Mouse (Mus musculus) limb, embryonic 12.5 days (tissue): Measurements from ENCODE around the gene Ctrl. TPM values are rescaled to one million over a fixed set of nuclear protein-coding genes. Genes with fewer than 3 reads are reported as not detected.

Source experiments
- ATAC-seq: fragments of 200-750 bp; cut with Nextera tagmentation; 2 replicates; pipeline ENCODE4 v1.8.0; 2017; ENCODE audit warnings: low read depth, moderate TSS enrichment; ENCODE audit not compliant: insufficient number of reproducible peaks, insufficient read depth, low FRiP score, low TSS enrichment
- H3K27ac ChIP-seq: fragments of 300-500 bp; sonication (generic); 2 replicates; pipeline ENCODE4 v1.5.1; 2016; ENCODE audit warnings: mild to moderate bottlenecking, moderate library complexity
- H3K27me3 ChIP-seq: fragments of 300-500 bp; sonication (generic); 2 replicates; pipeline ENCODE4 v1.6.1; 2016; ENCODE audit warnings: mild to moderate bottlenecking, moderate library complexity
- H3K36me3 ChIP-seq: fragments of 300-500 bp; sonication (generic); 2 replicates; pipeline ENCODE4 v1.6.1; 2016; ENCODE audit warnings: mild to moderate bottlenecking, moderate library complexity
- H3K4me1 ChIP-seq: fragments of 300-500 bp; sonication (generic); replicated peaks from 2 replicates; pipeline ENCODE4 v1.6.1; 2016
- H3K4me2 ChIP-seq: fragments of 300-500 bp; sonication (generic); 2 replicates; pipeline ENCODE4 v1.6.1; 2016; ENCODE audit warnings: mild to moderate bottlenecking, moderate library complexity
- H3K4me3 ChIP-seq: fragments of 300-500 bp; sonication (generic); replicated peaks from 2 replicates; pipeline ENCODE4 v1.5.1; 2016; ENCODE audit warnings: mild to moderate bottlenecking
- H3K9ac ChIP-seq: fragments of 300-500 bp; sonication (generic); replicated peaks from 2 replicates; pipeline ENCODE4 v1.6.1; 2016; ENCODE audit warnings: mild to moderate bottlenecking, moderate library complexity
- H3K9me3 ChIP-seq: fragments of 300-500 bp; sonication (generic); 2 replicates; pipeline ENCODE4 v1.6.1; 2016; ENCODE audit warnings: mild to moderate bottlenecking, moderate library complexity
- WGBS: fragments of 180-500 bp; shearing (Covaris S2); methylation state at CpG from one replicate; pipeline ENCODE4 v1.1.7; 2016; 5-methylcytosine and 5-hydroxymethylcytosine counted together
- polyA plus RNA-seq: library from polyadenylated mRNA; unstranded; fragments of >200 nt; fragmentation: Nextera tagmentation; extraction: Ambion mirVana; gene quantifications from 2 replicates; pipeline ENCODE4 v1.2.1, GENCODE M21; 2016

Ctrl gene
- polyA plus RNA-seq, 1 experiment from 2014 or later = 1.6 TPM

DNA sequence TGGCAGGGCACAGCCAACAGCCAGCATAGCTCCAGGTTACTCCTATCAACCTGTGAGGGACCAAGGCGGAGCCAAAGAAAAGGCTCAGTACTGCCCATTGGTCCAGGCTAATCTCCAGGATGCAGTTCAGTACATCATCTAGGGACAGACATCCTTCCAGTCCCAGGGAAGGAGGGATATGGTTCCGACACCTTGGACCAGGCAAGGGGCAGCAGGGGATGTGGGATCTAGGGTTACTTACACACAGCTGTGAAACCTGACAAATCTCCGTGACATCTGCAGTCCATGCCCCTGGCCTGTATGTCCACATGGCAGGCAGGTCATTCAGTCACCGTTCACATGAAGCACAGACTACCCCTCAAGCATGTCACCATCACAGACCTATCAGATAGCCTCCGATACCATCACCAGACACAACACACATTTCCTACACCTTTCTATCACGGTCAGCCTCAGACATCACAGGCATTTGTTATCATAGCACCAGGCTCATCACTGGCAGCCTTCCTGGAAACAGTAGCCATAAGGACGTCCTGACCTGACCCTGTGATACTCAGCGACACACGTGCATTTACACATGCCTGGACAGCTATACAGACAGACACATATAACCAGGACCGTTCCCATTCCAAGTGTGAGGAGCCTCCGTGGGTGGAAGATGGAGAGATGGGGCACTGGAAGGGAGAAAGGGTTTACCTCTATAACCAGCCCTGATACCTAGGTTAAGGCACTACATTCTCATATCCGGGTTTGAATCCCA, 31.0 kb upstream of the Ctrl start:
- Histone ChIP-seq H3K27me3 (no peaks in the 10 kb centered on the region), H3K9ac (peak overlapping the region; percentile 89), H3K4me1 (peaks cover 28% of the 10 kb centered on the region), H3K36me3 (peaks cover 10% of the 10 kb centered on the region), H3K4me2 (peak overlapping the region; percentile 73), H3K4me3 (peak overlapping the region; percentile 82), H3K27ac (peak overlapping the region; percentile 84; the same call in 1 of the 2 replicates), H3K9me3 (no peaks in the 10 kb centered on the region)
- no peak for ATAC-seq
- 53% methylated on average over 12 of the region's 12 CpGs for WGBS

DNA sequence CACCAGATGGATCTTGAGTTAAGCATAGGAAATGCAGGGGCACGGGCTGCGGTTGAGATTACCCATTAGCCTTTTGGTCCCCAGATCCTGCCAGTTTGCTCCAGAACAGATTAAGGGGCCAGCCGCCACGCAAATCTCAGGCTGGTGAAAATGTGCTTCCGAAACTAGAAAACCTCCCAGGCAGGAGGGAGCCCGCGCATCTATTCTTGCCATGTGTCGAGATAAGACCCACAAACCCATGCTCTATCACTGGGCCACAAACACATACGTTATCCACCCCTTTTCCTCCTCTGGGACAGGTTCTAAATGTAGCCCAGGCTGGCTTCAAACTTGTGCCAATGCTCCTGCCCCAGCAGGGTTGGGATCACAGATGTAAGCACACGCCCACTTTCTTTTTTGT, 27.9 kb upstream of the Ctrl start:
- H3K4me1 ChIP-seq = peaks cover 21% of the 10 kb centered on the region
- H3K9ac ChIP-seq = no peak overlapping the region; the same call in 1 of the 2 replicates
- H3K4me2 ChIP-seq = no peak overlapping the region
- H3K27ac ChIP-seq = no peak overlapping the region
- no peaks in the 10 kb centered on the region for H3K9me3 ChIP-seq
- ATAC-seq = no peak
- peaks cover 39% of the 10 kb centered on the region for H3K36me3 ChIP-seq
- H3K4me3 ChIP-seq = no peak overlapping the region
- WGBS = 87% methylated on average over 10 of the region's 10 CpGs
- no peaks in the 10 kb centered on the region for H3K27me3 ChIP-seq

DNA sequence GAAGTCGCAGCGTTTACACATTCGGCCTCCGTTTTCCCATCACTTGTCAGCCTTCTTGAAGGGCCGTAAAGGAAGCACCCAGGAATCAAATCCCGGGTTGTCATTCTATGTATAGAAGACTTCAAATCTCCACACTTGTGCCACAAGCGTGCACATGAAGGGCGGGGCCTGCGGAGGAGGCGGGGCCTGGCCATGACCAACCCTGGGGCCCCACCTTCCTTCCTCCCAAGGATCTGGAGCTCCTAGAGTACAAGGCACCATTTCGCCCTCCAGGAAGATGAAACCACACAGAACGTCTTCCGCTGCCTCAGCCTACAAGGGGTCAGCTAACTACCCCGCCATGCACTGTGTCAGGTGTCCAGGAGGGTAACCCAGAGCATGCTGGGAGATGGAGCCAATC, 27.4 kb upstream of the Ctrl start:
- Histone ChIP-seq H3K4me1 (peaks cover 18% of the 10 kb centered on the region), H3K27ac (no peak overlapping the region), H3K4me3 (no peak overlapping the region), H3K4me2 (no peak overlapping the region), H3K9me3 (no peaks in the 10 kb centered on the region), H3K9ac (no peak overlapping the region; the same call in 1 of the 2 replicates), H3K36me3 (peaks cover 43% of the 10 kb centered on the region), H3K27me3 (no peaks in the 10 kb centered on the region)
- ATAC-seq = no peak
- 77% methylated on average over 14 of the region's 14 CpGs for WGBS

DNA sequence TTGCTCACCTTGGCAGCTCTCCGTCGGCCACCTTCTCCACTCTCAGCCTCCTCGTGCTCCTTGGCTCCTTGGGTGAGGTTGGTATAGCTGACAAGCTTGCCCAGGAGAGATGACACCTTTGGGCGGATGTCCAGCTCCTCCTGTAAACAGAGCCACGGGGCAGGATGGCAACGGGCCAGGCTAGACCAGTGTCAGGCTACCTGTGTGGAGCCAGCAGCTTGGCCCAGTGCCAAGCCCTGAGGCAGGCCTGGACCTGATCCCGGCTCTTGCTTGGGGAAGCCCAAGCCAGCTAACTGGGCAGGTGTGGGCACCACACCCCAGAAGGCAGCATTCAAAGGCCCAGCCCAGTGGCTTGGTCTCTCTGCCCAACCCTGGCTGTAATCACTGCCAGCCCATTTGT, 25.7 kb upstream of the Ctrl start:
- 88% methylated on average over 7 of the region's 7 CpGs for WGBS

DNA sequence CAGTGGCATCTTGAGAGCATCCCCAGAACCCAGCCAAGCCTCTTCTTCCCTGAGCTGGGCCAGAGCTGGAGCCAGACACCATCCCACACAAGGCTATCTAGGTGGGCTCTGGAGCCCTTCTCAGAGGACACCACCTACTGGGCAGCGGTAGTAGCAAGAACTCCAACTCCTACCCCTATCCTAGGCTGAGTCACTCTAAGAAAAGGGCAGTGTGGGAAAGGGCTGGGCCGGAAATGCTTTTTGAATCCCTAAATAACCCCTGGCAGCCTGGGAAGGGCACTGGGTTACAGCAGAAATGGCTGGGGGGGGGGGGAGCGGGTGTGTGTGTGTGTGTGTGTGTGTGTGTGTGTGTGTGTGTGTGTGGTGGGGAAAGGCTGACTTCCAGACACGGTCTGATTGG, 24.2 kb upstream of the Ctrl start:
- H3K4me3 ChIP-seq = no peak overlapping the region
- H3K4me2 ChIP-seq = no peak overlapping the region
- H3K9me3 ChIP-seq = no peaks in the 10 kb centered on the region
- H3K36me3 ChIP-seq = peaks cover 73% of the 10 kb centered on the region
- no peak overlapping the region for H3K27ac ChIP-seq
- H3K27me3 ChIP-seq = no peaks in the 10 kb centered on the region
- no peak overlapping the region for H3K9ac ChIP-seq
- ATAC-seq = no peak
- no peaks in the 10 kb centered on the region for H3K4me1 ChIP-seq
- 68% methylated on average over 2 of the region's 4 CpGs for WGBS

More for the DNA sequence above, 25.7 kb upstream of the Ctrl start:
- Histone ChIP-seq H3K36me3 (peaks cover 57% of the 10 kb centered on the region), H3K9me3 (no peaks in the 10 kb centered on the region), H3K9ac (no peak overlapping the region), H3K27me3 (no peaks in the 10 kb centered on the region), H3K4me2 (no peak overlapping the region), H3K4me1 (peaks cover 7% of the 10 kb centered on the region), H3K4me3 (no peak overlapping the region), H3K27ac (no peak overlapping the region)
- ATAC-seq = no peak

DNA sequence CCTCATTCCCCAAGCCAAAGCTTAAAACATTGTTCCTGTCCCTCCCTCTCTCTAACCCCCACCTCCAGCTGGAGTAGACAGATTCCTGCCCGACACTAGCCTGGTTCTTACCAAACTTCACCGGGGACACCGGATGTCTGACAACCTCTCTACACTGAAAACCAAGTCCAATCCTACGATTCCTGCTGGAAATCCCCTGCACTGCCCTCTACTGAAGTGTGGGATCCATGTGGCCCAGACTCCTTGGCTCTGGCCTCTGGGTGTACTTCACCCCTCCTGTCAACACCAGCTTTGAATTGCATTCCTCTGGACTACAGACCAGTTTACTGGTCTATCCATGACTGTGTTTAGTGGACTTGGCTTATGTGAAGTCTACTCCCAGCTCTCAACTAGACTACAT, 22.9 kb upstream of the Ctrl start:
- Histone ChIP-seq H3K27ac (no peak overlapping the region), H3K27me3 (no peaks in the 10 kb centered on the region), H3K4me3 (no peak overlapping the region), H3K4me1 (no peaks in the 10 kb centered on the region), H3K4me2 (no peak overlapping the region), H3K9ac (no peak overlapping the region), H3K9me3 (no peaks in the 10 kb centered on the region), H3K36me3 (peaks cover 81% of the 10 kb centered on the region)
- 89% methylated on average over 4 of the region's 4 CpGs for WGBS
- ATAC-seq = no peak

DNA sequence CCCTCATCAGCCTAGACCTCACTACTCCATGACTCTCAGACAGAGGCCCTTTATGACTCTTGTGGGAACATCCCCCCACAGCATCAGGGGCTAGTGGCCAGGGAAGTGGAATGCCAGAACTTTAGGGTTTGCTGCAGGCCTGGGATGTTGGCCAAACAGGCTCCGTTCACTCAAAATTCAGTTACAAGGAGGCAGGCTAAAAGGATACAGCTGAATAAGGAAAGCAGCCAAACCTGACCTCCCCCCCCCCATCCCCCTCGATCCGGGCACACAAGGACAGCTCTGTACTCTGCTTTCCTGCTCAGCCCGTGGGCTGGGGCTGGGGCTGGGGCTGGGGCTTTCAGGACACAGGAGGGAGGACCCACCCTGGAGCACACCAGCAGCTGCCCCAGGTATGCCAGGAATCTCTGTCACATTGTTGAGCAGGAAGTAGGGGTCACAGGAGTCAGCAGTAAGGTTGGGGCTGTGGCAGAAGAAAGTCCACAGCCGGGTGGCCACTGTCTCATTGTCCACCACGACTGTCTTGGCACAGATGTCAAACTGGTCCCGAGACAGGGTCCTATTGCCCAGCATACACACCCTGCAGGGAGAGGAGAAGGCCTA, 17.5 kb upstream of the Ctrl start:
- H3K9ac ChIP-seq = peak overlapping the region; percentile 32; the same call in 1 of the 2 replicates
- H3K27me3 ChIP-seq = no peaks in the 10 kb centered on the region
- no peak overlapping the region for H3K4me3 ChIP-seq
- no peak overlapping the region for H3K4me2 ChIP-seq
- peaks cover 91% of the 10 kb centered on the region for H3K36me3 ChIP-seq
- WGBS = 52% methylated on average over 7 of the region's 7 CpGs
- 0 out of 2 replicates have a peak, but pooled peaks cover 9% of the 10 kb centered on the region for H3K4me1 ChIP-seq
- H3K9me3 ChIP-seq = no peaks in the 10 kb centered on the region
- H3K27ac ChIP-seq = peak overlapping the region; percentile 71
- peak; percentile 34; the same call in 1 of the 2 replicates for ATAC-seq

DNA sequence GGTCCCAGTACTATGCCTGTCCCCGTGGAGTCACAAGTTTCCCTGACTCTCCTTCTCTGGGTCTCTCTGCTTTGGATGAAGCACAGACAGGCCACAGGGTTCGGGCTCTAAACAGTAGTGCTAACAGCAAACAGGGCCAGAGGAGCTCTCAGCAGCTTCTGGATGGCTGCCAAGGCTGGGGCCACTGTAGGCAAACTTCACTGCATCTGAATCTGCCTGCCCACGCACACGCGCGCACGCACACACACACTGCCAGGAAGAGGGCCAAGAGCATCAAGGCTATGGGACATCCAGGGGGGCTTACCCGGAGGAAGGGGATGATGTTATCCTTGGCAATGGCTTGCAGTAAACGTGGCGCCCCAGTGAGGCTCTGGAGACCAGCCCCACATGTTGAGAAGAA, 15.7 kb upstream of the Ctrl start:
- ATAC-seq = no peak
- 85% methylated on average over 10 of the region's 10 CpGs for WGBS
- H3K4me2 ChIP-seq = no peak overlapping the region

DNA sequence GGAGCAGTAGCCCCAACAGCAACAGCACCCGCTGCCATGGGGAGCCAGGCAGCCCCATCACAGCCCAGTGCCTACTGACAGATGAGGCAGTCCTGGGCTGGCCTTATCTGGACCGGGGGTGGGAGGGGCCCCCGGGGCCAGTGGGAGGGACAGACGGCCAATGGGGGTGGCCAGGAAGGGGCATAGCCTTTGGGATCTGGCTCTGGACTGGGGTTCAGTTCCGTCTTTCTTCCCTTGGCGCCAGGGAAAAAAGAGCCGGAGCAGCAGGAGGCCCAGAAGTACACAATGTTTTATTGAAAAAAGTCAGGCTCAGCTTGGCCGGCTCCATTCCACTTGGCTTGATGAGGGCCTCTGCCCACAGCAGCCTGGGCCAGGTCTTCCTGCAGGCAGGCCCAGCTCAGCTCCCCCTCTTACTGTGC, 9.7 kb upstream of the Ctrl start, which contains the start of gene Lcat:
TSS of gene Lcat (minus strand) at position 62 of the 419 bp plus-strand sequence.
- Histone ChIP-seq H3K4me1 (peaks cover 4% of the 10 kb centered on the region), H3K36me3 (peaks cover 83% of the 10 kb centered on the region), H3K4me2 (no peak within 1 kb of the TSS), H3K27ac (no peak within 1 kb of the TSS), H3K9me3 (no peaks in the 10 kb centered on the region), H3K4me3 (no peak within 1 kb of the TSS), H3K27me3 (no peaks in the 10 kb centered on the region), H3K9ac (no peak within 1 kb of the TSS)
- no peak for ATAC-seq
- WGBS = 77% methylated on average over 8 of the region's 8 CpGs

More for the DNA sequence above, 15.7 kb upstream of the Ctrl start:
- Histone ChIP-seq H3K9me3 (no peaks in the 10 kb centered on the region), H3K4me1 (0 out of 2 replicates have a peak, but pooled peaks cover 9% of the 10 kb centered on the region), H3K9ac (no peak overlapping the region), H3K4me3 (no peak overlapping the region), H3K36me3 (peaks cover 93% of the 10 kb centered on the region), H3K27me3 (no peaks in the 10 kb centered on the region), H3K27ac (no peak overlapping the region)

DNA sequence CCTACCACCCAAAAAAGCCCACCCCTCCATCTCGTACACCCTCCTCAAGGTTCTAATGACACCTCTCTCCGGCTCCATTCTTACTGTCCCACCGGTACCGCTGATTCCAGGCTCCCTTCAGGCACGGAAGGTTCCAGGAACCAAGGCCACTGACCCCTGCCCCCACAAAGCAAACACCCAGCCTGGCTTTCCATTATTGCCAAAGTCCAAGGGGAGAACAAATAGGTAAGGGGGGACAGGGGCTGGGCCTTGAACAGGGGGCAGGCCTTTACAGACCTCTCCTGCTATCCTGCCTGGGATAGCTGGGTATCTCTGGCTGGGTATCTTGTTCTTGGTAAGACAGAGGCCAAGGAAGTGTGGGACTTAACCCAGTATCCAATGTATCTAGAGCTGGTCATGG, 8.9 kb upstream of the Ctrl start:
- peaks cover 8% of the 10 kb centered on the region for H3K4me1 ChIP-seq
- H3K9me3 ChIP-seq = no peaks in the 10 kb centered on the region
- WGBS = 93% methylated on average over 5 of the region's 5 CpGs
- no peaks in the 10 kb centered on the region for H3K27me3 ChIP-seq
- no peak overlapping the region for H3K9ac ChIP-seq
- H3K27ac ChIP-seq = no peak overlapping the region
- ATAC-seq = no peak
- H3K36me3 ChIP-seq = peaks cover 75% of the 10 kb centered on the region
- no peak overlapping the region for H3K4me3 ChIP-seq
- no peak overlapping the region for H3K4me2 ChIP-seq

DNA sequence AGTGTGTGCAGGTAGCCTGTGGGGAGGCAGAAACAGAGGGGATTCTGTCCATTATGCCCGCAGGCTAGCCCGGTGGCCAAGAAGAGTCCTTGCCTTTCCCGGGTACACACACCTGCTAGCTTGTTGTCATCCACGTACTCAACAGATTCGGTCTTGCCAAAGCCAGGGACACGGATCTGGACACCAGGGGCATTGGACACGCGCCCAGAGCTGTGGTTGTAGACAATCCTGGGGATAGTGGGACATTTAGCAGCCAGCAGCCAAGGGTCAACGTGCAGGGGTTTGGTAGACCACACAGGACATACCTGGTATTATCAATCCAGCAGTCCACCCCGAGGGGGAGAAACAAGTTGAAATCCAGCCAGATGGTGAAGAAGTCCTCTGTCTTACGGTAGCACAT, 8.4 kb upstream of the Ctrl start:
- H3K4me2 ChIP-seq = no peak overlapping the region
- H3K4me1 ChIP-seq = peaks cover 8% of the 10 kb centered on the region
- WGBS = 94% methylated on average over 11 of the region's 11 CpGs
- H3K27ac ChIP-seq = no peak overlapping the region
- H3K27me3 ChIP-seq = no peaks in the 10 kb centered on the region
- H3K9me3 ChIP-seq = no peaks in the 10 kb centered on the region
- no peak overlapping the region for H3K4me3 ChIP-seq
- no peak overlapping the region for H3K9ac ChIP-seq
- H3K36me3 ChIP-seq = peaks cover 70% of the 10 kb centered on the region
- ATAC-seq = no peak
